Mouse (Mus musculus): ENCODE results near the gene Cyp2d26.
A peak's percentile ranks its signal among the peaks of the same experiment; 100 is the strongest.
"Not testable (repeated sequence)": the region's sequence is repeated elsewhere in the genome, so short reads cannot be mapped to it uniquely, and the experiment has no call there.

Gene Cyp2d26

DNA sequence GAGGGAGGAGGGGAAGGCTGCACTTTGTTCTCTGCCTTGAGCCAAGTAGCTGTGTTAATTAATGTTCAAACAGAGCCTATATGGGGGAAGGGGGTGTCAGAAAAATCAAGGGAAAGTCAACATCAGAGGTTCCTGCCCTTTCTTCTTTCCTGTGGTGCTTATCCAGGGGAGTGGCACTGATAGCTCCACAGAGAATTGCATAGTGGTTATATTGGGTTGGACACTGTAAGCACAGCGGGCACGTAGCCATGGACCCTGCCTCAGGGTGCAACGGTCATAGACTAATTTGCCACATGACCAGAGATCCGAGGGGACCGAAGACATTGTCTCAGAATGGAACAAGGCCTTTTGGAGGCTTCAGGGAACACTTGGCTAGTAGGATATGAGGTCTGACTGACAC lies at the start of gene Cyp2d26:
Cyp2d26 (minus strand) TSS at position 18 of the 400 bp plus-strand sequence.
- no peak for DNase-seq

DNA sequence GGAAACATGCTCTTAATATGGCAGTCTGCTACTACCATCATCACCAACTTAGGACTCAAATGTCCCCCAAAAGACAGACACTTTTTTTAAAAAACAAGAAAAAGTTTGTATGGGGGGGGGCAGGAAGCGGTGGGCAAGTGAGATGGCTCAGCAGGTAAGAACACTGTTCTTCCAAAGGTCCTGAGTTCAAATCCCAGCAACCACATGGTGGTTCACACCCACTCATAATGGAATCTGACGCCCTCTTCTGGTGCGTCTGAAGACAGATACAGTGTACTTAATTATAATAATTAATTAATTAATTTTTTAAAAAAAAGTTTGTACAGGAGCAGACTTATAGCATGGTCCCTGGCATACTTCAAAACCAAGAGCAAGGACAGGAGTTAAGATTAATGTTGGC lies 45.1 kb upstream of the Cyp2d26 start:
- DNase-seq: no peak

DNA sequence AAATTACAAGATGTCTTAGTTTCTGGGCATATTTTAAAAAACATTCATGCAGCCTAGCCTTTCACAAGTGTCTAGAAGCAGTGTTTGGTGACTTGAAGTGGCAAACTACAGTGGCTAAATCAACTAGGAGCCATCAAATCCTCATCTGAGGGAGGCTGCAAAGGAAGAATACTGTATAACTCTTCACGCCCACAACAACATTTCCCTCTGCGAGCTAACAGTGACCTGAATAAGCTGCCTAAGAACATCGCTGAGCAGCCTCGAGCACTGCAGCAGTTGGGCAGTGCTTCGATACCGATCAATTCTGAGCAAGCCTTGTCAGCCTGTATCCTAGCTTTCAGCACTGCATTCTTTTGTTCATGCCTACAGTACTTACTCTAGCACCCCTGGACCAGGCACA lies 35.8 kb upstream of the Cyp2d26 start:
- DNase-seq: no peak

DNA sequence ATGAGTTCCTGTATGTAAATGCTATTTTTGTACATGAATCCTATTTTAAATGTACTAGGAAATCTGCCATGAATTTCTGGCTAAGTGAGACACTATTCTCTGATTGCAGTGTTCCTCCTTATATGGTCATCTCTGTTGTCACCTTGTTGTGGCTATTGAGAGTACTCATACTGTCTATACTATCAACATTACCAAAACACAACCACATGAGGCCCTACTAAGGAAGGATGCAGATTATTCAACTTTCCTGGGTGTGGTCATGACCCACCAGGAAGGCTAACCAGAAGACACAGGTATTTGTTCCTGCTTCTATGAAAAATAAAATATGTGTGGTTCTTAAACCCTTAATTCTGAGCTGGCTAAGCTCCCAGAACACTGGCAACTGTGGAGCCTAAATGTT lies 31.8 kb upstream of the Cyp2d26 start:
- DNase-seq: no peak

DNA sequence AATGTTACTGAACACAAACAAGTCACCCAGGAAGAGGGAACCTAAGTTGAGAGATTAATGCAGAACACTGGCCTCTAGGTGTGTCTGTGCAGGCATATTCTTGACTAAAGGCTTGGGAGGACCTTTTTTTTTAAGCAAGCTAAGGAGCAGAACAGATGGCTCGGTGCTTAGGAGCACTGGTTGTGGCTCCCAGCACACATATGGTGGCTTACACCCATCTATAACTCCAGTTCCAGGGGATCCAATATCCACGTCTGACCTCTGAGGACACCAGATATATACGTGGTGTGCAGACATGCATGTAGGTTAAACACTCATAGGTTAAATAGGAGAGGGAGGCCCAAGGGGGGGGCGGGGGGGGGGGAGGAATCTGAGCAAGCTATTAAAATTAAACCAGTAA lies 28.3 kb upstream of the Cyp2d26 start:
- DNase-seq: no peak

DNA sequence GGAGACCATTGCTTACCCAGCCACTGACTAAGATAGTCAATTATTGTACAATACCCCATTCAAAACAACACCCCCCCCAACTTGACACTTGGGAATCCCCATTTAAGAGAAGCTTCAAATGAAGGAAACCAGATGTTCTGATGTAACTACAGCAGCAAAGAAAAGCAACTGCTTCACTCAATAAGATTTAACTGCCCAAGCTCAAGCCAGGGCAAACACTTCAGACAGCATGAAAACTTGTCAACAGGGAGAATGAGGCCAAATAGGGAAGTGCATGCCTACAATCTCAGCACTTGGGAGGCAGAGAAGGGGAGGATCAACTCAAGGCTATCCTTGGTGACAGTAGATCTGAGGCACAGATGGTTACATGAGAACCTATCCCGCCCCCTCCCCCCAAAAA lies 27.6 kb upstream of the Cyp2d26 start:
- no peak for DNase-seq

DNA sequence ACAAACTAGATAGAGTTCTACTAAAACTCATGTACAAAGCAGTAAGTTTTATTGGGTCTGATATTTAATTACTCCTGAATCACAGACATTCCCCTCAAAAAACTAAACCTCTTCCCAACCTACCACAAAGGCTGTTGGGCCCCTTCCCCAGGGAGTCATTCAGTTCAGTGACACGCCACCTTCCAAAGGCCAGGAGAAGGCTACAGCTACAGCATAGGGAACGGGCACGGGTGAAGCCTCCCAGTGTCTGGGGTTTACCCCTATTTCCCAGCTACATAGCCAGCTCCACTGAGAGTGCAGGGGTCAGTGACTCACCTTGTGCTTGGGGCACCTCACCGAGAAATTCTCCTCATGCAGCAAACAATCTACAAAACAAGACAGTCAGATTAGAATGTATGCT lies 21.2 kb upstream of the Cyp2d26 start:
- DNase-seq: no peak

DNA sequence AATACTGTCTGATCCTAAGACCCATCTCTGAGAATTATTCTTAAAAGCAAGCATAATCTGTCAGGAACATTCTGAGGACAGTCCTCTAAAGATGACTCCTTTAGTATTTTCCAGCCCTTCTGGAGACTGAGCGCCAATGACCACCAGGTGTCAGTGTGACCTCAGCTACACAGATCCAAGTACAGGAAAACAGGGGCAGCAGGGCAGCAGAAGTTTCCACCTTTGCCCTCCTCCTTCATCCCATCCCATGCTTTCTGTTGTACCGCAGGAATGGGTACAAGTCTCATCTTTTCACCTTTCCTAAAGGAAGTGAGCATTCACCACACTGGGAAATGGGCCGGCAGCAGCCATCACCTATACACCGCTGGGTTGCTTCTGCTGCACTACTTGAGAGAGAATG lies 20.7 kb upstream of the Cyp2d26 start:
- DNase-seq: peak; percentile 51

DNA sequence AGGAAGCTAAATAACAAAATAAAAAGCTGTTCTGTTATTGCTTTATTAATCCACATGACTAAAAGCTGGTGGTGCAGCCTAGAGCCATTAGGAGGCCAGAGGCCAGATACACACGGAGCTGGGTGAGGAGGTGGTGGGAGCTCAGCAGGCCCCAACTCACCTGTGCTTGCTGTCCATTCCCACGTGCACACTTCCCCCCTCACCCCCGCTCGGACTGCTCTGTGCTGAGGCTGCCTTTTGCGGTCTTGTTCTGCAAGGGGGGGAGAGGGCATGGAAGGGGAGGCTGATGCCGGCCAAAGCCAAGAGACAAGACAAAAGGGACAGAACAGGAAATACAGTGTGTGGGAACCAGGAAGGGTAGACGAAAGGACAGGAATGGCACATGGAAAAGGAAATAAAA lies 20.2 kb upstream of the Cyp2d26 start:
- DNase-seq: peak in 1 of 2 experiments; percentile 10

DNA sequence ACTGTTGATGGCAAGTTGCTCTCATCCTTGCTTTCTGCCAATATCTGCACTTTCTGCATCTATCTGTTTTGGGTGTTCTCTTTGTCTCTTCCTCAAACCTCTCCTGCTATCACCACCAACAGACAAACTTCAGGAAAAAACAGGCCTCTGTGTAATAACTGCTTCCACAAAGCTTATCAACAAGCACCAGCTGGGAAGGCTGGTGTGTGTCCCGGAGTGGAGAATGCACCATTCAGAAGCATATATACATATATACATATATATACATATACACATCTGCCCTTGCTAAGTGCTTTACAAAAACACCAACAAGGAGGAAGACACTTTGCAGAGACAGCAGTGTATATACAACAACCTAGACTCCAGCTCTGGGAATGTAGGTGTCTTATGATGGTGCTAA lies 16.5 kb upstream of the Cyp2d26 start:
- DNase-seq: no peak

DNA sequence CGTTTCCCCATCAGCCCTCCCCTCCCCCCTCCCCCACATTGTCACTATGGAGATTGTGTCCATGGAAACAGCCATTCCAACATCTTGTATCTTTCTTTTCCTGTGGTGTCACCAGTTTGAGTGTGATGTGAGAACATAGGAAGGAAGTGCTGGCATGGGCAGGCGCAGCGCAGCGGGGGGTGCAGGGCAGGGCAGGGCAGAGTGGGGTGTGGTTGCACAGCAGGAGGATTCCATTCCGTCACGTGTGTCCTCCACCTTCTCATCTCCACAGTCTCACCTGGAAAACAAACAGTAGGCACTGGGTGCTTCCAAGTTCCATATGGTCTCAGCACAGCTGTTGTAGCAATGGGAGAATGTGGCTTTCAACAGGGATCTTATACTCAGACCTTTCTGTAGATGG lies 15.4 kb upstream of the Cyp2d26 start:
- DNase-seq: no peak

DNA sequence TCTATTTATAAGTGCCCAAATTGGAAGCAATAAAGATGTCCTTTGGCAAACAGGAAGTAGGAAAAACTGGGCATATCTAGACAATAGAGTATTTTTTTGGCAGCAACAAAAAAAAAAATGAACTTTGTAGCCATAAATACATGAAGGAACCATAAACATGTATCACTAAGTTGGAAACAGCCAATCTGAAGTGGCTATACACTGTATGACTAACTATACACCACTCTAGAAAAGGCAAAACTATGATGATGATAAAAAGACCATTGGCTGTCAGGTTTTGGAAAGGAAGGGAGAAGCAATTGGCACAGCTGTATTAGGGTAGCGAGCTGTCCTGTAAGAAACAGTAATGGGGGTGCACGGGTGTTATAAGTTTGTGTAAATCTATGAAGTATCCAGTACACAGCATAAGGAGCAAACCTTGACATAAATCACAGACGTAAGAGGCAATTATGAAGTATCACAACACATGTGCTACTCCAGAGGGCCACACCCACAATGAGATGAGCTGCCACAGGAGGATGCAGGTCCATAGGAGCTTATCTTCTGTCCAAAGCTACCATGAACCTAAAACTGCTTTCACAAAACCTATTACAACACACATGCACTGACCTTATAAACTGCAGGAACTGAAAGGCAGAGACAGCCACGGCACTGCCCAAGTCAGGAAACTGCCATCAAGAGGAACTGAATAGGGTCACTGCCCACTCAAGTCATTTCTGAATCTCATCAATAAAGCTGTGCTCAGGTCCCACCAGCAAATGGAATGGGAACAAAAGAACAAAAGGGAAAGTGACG lies 13.1 kb upstream of the Cyp2d26 start:
- DNase-seq: no peak

DNA sequence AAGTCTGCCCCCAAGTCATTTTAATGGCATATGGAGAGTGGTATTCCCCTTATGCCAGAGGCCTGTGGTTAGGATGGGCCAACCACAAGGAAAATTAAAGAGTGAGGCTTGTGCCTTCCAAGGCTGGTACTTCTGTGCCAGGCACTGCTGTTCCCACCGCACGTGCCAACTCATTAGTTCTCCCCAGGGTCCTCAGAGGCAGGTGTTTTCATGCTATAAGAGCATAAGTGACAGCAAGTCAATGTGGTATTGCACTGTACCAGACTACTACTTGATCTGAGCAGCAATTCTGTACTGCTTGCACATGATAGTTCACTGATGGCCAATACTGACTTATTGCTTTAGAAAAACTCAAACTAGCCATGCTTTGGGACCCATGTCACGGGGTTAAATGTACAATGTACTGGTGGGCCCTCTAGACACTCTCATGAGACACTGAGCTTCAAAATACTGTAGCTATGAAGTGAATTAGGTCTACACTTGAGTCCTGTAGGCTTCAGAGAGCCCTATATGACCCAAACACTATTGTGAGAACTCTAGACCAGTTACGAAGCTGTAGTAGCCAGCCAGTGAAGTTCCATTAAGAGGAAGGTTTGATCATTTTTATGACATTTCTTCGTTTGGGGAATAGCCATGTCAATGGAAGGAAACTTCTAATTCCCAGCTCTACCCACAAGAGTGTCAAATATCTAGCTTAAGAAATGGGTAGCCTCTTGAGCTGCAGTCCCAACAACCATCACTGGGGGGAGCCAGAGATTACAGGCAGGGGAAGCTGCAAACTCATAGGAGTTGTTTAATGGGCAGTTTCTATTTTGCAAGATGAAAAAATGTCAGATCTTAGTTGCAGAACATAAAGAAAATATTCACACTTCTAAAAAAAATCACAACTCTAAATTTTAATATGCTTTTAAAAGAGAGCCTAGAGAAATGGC lies 10.9 kb upstream of the Cyp2d26 start:
- DNase-seq: peak; percentile 67 to 78

DNA sequence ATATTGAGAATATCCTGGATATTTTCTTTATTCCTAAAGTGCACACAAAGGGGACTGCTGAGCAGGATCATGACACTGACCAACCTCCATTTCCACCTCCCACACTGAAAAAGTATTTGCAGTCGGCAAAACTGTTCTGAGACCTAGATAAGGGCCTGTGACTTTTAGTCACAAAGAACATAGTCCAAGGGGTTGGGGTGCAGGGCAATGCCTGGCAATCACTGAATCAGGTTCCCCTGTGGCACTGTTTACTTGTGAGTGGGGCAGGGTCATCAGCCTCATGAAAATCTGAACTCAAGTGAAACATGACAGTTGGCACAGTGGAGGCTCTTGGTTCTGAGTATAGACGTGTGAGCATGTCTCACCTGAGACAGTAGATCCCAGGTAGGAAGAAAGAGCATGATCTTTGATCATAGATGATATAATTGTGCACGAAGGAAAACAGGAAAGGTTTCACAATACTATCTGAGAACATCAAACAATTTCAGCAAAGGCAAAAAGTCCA lies 1.9 kb upstream of the Cyp2d26 start:
- no peak for DNase-seq

DNA sequence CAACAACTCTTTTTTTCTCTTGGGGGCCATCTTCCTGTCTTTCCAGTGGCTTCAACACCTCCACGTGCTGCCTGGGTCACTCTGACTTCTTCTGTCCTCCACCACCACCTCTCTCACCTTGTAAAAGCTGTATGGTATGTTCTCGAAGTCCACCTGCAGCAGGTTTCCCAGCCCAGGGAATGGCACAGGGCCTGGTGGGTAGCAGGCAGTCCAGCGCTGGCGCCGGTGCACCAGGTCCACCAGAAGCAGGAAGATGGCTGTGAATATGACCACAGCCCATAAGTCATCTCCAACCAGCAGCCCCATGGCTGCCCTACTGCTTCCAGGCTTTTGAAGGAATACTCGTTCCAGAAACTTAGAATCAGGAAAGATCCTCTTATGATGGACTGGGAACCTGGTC lies 226 bp downstream of the Cyp2d26 start:
- no peak for DNase-seq

DNA sequence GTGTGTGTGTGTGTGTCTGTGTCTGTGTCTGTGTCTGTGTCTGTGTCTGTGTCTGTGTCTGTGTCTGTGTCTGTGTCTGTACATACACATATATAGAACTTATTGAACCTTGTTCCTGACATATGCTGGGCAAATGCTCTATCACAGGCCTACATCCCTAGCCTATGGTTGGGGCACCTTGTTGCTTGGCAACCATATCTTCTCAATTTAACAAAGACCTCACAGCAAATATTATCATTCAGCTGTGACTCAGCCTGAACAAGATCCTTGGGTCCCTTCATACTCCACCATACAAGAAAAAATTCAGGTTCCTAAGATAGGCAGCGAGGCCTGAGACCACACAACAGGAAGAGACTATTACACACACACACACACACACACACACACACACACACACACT lies 640 bp downstream of the Cyp2d26 start:
- DNase-seq: no peak

DNA sequence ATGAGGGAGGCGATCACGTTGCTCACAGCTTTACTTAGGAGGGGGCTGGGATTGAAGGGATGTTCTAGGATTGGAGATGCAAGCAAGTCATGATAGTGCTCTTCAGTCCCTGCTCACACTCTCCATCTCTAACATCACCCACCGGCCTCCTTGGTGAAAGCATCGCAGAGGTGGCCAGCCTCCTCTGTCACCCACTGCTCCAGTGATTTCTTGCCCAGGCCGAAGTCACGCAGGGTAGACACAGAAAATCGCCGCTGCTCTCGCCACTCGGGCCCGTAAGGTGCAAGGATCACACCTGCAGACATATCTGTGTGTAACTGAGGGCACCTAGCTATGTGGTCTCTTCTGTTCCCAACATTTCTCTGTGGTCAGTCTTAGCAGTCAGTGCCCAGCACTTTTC lies 1.5 kb downstream of the Cyp2d26 start:
- DNase-seq: no peak

DNA sequence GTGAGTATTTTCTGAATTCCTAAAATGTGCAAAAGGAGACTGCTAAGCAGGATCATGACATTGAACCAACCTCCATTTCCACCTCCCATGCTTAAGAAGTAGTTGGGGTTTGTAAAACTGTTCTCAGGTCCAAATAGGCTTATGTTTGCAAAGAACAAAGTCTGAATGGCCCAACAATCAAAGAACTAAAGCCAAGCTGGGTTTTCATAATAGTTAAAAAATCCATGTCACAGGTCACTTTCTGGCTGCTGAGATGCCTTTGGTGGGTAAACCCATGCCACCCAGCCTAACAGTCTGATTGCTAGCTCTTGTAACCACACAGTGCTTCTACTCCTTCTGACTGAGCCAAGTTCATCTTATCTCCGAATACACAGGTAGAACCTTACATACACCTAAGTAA lies 9.5 kb downstream of the Cyp2d26 start:
- DNase-seq: no peak

DNA sequence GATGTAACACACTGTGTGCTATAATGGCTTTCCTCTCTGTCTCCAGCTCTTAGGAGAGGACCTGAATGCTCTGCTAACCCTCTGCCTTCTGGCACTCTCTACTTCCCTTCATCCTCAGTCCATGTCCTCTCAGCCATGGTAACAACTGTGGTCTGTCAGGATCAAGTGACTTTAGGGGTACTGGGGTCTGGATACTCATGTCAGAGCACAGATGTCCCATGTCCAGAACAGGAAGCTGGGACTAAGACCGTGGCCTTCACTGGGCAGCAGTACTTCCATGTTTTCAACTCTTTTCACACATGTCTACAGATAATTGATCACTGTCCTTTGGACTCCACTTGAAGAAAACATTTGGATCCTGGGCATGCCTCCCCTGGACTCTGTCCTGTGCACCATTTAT lies 10.3 kb downstream of the Cyp2d26 start:
- no peak for DNase-seq

DNA sequence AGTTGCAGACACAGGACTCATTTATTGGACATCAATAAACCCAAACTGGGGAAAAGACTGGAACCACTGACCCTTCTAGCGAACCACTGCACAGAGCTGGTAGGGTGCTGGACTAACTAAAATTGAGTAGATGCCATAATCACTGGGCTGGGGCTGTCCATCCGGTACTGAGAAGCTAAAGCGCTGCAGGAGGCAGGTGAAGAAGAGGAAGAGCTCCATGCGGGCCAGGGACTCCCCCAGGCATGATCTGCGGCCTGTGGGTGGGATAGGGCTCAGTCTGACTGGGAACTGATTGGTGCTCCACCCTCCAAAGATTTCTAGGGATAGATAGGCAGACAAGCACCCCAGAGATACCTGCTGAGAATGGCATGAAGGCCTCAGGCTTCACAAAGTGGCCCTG lies 16.2 kb downstream of the Cyp2d26 start:
- DNase-seq: not testable (repeated sequence)

DNA sequence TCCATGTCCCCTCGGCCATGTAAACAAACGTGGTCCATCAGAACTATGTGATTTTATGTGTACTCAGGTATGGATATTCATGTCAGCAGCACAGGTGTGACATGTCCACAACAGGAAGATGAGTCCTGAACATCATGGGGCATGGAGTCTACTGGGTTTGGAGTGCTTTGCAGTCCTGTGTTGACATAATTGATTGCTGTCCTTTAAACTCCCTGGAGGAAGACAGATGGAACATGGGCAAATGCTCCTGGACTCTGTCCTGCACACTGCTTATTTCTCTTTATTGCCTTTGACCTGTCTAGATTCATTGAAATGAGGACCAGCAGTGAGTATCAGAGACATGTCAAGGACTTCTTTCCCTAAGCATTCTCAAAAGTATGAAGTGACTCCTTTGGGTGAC lies 28.2 kb downstream of the Cyp2d26 start:
- no peak for DNase-seq

DNA sequence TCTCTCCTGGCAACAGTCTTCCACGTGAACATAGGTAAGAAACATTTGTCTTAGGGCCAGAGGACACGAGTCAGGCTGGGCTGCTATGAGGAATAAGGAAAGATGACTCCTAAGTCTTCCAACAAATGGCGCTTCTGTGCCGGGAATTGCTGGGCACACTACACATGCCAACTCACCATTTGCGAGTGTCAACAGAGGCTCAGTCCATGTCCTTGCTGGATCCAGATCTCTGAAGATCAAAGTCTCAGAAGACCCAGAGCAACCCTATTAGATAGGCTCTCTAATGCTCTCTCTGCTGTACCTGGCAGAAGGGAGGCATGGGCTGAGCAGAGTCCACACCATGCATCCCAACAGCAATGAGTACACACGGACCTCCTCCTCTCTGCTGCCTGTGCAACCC lies 29.2 kb downstream of the Cyp2d26 start:
- no peak for DNase-seq

DNA sequence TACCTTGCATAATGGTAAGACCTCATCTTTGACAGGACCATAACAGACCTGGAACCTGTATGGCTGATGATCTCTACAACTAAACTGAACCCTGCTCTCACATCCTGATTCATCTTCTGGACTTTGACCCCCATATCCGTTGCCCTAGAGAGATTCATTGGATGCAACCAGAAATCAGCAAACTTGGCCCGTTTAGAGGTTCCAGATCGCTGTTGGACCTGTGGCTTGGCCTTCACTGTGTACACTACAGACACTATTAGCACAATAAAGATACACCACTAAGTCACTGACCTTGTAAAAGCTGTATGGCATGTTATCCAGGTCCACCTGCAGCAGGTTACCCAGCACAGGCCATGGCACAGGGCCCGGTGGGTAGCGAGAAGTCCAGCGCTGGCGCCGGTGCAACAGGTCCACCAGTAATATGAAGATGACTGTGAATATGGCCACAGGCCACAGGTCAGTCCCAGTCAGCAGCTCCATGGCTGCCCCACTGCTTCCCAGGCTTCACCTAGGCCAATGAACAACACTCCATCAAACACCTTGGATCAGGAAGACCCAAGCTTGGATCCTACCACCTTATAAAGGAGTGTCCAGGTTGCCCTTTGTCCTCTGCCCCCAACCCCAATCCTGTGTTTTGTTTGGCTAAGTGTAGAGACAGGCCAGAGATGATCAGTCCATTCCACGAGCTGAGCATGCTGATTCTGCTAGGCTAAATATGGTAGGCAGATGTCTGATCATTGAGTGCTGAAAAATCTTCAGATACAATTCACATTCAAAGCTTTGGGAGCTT lies 30.3 kb downstream of the Cyp2d26 start, which contains the start of gene Cyp2d40:
Cyp2d40 (minus strand) TSS at position 553 of the 790 bp plus-strand sequence.
- no peak for DNase-seq
